Mouse (Mus musculus) E14TG2a.4 (cell line): ENCODE results near the gene Lce1m.

ENCODE experiments used
- H3K27me3 ChIP-seq: 2 replicates; pipeline ENCODE4 v1.6.1; 2014; ENCODE audit warnings: low read length, control low read depth; ENCODE audit not compliant: insufficient read depth
- H3K36me3 ChIP-seq: 2 replicates; pipeline ENCODE4 v1.6.1; 2014; ENCODE audit warnings: low read length, control low read depth; ENCODE audit not compliant: insufficient read depth
- H3K4me1 ChIP-seq: replicated peaks from 2 replicates; pipeline ENCODE4 v1.6.1; 2014; ENCODE audit warnings: low read depth, low read length, control low read depth
- H3K4me3 ChIP-seq: replicated peaks from 2 replicates; pipeline ENCODE4 v1.5.1; 2014; ENCODE audit warnings: mild to moderate bottlenecking, low read length
- H3K9me3 ChIP-seq: 2 replicates; pipeline ENCODE4 v1.6.1; 2014; ENCODE audit warnings: low read length, control low read depth
- CTCF ChIP-seq: conservative IDR thresholded peaks from 2 replicates; pipeline ENCODE4 v1.5.1; 2014; ENCODE audit warnings: low read length
- NANOG ChIP-seq: IDR thresholded peaks from 2 replicates; pipeline ENCODE4 v1.6.1; 2014; ENCODE audit warnings: borderline replicate concordance, low read length, mixed read lengths
- POU5F1 ChIP-seq: IDR thresholded peaks from 2 replicates; pipeline ENCODE4 v1.6.1; 2014; ENCODE audit warnings: low read length, borderline replicate concordance

Lce1m gene

DNA sequence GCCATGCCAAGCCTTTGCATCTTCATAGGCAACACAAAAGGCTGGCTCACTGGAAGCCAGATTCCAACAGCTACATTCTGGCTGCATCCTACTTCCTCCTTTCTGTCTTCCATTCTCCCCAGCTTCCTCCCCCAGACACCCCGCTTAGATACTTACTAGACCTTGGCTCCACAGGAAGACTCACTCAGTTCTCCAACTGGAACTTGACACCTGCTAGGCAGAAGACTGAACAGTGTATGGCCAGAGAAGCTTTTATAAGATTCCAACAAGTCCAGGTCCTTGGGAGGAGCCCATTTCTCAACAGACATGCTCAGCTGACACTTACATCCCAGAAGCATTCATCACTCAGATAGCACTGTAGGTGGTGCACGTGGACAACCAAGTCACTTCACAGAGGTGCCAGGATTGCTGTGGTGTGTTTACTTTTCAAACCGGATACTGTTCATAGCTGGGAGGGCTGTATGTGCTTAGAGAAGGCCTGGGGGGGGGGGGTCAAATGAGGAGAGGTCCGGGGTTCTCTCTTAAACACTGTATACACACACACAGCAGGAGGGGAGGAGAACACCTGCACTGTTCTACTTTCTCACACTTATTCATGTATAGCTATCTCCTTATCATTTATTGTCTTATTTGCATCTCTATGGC lies 3.3 kb downstream of the Lce1m start, which contains the start of gene Crct1:
Crct1 (minus strand) TSS at position 228 of the 645 bp plus-strand sequence.
- H3K36me3 ChIP-seq = no peaks in the 10 kb centered on the region
- TF ChIP-seq CTCF (no peak), NANOG (no peak), POU5F1 (no peak)
- no peaks in the 10 kb centered on the region for H3K9me3 ChIP-seq
- H3K4me3 ChIP-seq = peak within 1 kb of the TSS; percentile 66
- peaks cover 41% of the 10 kb centered on the region; the same call in 1 of the 2 replicates for H3K27me3 ChIP-seq
- H3K4me1 ChIP-seq = peaks cover 31% of the 10 kb centered on the region

DNA sequence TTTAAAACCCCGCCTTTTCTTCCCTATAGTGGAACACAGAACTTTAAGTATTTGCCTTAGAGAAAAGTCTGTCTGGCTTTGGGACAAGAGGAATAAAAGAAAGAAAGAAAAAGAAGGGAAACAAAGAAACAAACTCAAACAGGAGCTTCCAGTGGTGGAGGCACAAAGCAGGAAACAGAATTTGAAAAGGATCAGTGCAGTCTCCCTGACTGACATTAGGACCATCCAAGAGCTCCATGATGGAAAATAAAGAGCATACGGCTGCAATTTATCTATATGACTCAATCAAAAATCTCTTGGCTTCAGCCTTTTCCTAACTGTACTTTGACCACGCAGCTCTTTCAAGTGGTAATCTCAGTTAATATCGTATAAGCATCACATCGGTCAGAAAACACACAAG lies 4.0 kb downstream of the Lce1m start:
- Histone ChIP-seq H3K9me3 (no peaks in the 10 kb centered on the region), H3K4me1 (peaks cover 31% of the 10 kb centered on the region), H3K27me3 (peaks cover 41% of the 10 kb centered on the region; the same call in 1 of the 2 replicates), H3K36me3 (no peaks in the 10 kb centered on the region), H3K4me3 (peak overlapping the region; percentile 66)
- no peak for TF ChIP-seq POU5F1

DNA sequence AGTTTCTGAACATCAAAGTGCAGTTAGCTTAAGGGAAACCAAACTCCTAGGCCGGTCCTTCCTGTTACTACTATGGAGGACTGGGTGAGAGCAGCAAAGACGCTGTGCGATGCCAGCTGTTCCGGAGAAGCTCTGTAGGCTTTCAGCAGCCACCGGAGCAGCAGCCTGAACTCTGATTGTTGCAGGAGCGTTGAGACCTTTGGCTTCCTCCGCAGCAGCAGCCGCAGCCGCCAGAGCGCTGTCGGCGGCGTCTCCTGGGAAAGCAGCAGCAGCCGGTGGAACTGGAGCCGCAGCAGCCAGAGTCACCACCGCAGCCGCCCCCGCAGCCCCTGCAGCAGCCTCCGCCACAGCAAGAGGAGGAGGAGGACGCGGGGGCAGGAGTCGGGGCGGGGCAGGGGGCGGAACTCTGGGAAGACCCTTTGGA lies 4.5 kb downstream of the Lce1m start:
- Histone ChIP-seq H3K27me3 (peaks cover 37% of the 10 kb centered on the region; the same call in 1 of the 2 replicates), H3K4me1 (peaks cover 31% of the 10 kb centered on the region), H3K4me3 (peak overlapping the region; percentile 66), H3K9me3 (no peaks in the 10 kb centered on the region), H3K36me3 (no peaks in the 10 kb centered on the region)
- no peak for TF ChIP-seq POU5F1
- TF ChIP-seq CTCF = no peak
- no peak for TF ChIP-seq NANOG

DNA sequence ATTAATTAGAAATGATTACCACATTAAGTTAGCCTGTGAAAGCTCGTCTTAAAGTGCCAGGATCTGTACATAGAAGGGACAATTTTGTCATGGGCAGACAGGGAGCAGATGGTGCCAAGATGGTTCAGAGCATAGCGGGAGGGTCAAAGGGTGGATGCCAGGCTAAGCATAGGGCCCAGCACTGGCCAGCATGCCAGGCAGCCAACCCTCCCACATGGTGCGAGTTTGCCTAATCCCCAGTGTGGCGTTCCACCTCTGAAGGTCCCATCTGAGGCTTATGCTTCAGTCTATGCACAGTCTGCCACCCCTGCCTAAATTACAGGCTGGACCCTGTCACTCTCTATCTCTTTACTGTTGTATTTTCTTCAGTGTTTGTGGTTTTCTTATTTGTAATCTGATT lies 16.0 kb downstream of the Lce1m start:
- H3K27me3 ChIP-seq = no peaks in the 10 kb centered on the region
- H3K4me1 ChIP-seq = no peaks in the 10 kb centered on the region
- no peaks in the 10 kb centered on the region for H3K9me3 ChIP-seq
- H3K4me3 ChIP-seq = no peak overlapping the region
- no peaks in the 10 kb centered on the region for H3K36me3 ChIP-seq
- no peak for TF ChIP-seq CTCF
- TF ChIP-seq NANOG = no peak
- TF ChIP-seq POU5F1 = no peak

DNA sequence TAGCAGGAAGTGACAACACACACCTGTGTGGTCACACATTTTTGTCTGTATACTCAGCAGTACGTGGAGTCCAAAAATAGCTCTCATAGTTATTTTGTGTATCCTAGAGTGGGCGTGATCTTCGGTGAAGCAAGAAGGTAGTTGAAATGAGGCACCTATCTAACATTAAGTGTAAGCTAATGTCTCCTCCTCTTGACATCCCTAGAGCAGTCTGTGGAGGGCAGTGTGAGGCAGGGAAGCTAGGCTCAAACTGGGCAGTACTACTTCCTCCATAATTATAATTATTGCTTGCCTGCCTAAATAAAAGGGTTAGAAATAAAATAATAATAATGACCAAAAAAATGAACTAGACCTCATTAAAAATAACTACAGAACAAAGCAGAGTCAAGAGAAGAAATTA lies 18.2 kb downstream of the Lce1m start:
- no peaks in the 10 kb centered on the region for H3K27me3 ChIP-seq
- no peak for TF ChIP-seq CTCF
- no peak for TF ChIP-seq NANOG
- TF ChIP-seq POU5F1 = no peak
- no peaks in the 10 kb centered on the region for H3K36me3 ChIP-seq
- no peaks in the 10 kb centered on the region for H3K4me1 ChIP-seq
- H3K9me3 ChIP-seq = no peaks in the 10 kb centered on the region
- H3K4me3 ChIP-seq = no peak overlapping the region

DNA sequence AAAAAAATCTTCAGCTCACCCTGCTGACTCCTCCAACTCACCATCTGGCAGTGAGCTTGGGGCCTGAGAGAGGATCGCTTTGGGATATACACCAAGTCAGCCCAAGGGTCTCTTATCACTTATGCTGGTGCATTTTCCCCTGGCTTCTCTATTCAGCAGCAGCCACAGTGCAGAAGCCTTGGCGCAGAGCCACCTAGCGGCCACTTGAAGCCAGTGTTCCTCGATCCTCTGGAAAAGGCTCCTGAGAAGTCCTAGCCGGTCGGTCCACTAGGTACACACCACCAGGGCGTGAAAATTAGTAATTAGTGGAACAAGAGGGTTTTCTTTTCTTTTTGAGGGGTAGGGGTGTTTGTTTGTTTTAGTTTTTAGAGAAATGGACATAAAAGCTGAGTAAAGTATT lies 20.2 kb downstream of the Lce1m start:
- Histone ChIP-seq H3K9me3 (no peaks in the 10 kb centered on the region), H3K27me3 (no peaks in the 10 kb centered on the region), H3K4me3 (no peak overlapping the region), H3K4me1 (no peaks in the 10 kb centered on the region), H3K36me3 (no peaks in the 10 kb centered on the region)
- TF ChIP-seq CTCF = peak; percentile 85
- TF ChIP-seq POU5F1 = no peak
- no peak for TF ChIP-seq NANOG

DNA sequence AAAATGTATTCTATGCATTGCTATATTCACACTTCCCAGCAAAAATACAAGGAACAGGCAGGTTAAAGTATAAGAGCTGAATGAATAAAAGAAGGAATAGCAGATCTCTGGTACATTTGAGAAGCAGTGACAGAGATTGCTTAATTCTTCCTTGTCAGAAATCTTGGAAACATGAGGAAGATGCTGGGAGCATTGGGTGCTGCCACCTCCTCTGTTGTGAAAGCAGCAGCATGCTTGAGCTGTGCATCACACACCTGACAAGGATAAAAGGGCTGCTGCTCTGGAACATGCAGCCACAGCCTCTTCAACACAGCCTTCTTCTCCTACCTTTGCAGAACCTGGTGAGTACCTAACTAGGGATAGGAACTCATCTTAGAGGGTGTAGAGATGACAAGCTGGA lies 26.9 kb downstream of the Lce1m start, which contains the start of gene Lce3f:
Lce3f (plus strand) TSS at position 301 of the 400 bp plus-strand sequence.
- H3K9me3 ChIP-seq = no peaks in the 10 kb centered on the region
- H3K36me3 ChIP-seq = no peaks in the 10 kb centered on the region
- H3K27me3 ChIP-seq = peaks cover 5% of the 10 kb centered on the region; the same call in 1 of the 2 replicates
- no peak within 1 kb of the TSS for H3K4me3 ChIP-seq
- no peaks in the 10 kb centered on the region for H3K4me1 ChIP-seq
- TF ChIP-seq POU5F1 (no peak), CTCF (no peak)

DNA sequence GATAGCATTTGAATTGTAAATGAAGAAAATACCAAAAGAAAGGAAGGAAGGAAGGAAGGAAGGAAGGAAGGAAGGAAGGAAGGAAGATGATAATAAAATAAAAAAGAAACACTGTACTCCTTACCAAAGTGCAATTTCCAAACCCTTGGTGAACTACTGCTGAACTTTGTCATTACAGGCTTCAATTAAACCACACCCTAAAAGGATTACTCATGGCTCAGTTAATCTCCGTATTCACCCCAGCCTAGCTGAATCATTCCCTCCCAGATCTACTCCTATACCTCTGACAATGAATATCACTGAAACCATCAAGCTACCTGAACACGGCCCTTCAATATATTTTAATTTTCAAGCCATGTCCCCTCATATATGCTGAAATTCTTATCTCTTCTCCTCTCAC lies 40.4 kb downstream of the Lce1m start:
- H3K36me3 ChIP-seq = no peaks in the 10 kb centered on the region
- no peak overlapping the region for H3K4me3 ChIP-seq
- no peaks in the 10 kb centered on the region for H3K27me3 ChIP-seq
- TF ChIP-seq POU5F1 = no peak
- no peak for TF ChIP-seq NANOG
- TF ChIP-seq CTCF = no peak
- H3K9me3 ChIP-seq = no peaks in the 10 kb centered on the region
- no peaks in the 10 kb centered on the region for H3K4me1 ChIP-seq
